Mouse (Mus musculus) stomach, embryonic 14.5 days (tissue): ENCODE results near the gene Tmem150b. TPM values are rescaled to one million over a fixed set of nuclear protein-coding genes. Genes with fewer than 3 reads are reported as not detected.

Experiments
- ATAC-seq: fragments of 200-750 bp; cut with Nextera tagmentation; 2 replicates; pipeline ENCODE4 v1.8.0; 2017; ENCODE audit warnings: low read depth, moderate TSS enrichment; ENCODE audit not compliant: insufficient number of reproducible peaks, insufficient read depth, low FRiP score
- H3K27ac ChIP-seq: fragments of 300-500 bp; sonication (generic); 2 replicates; pipeline ENCODE4 v1.5.1; 2014; ENCODE audit warnings: mild to moderate bottlenecking, low read length, moderate library complexity, mixed read lengths
- H3K27me3 ChIP-seq: fragments of 300-500 bp; sonication (generic); 2 replicates; pipeline ENCODE4 v1.6.1; 2014; ENCODE audit warnings: low read length, control low read depth, mixed read lengths; ENCODE audit not compliant: control insufficient read depth, insufficient read depth
- H3K36me3 ChIP-seq: fragments of 300-500 bp; sonication (generic); 2 replicates; pipeline ENCODE4 v1.6.1; 2014; ENCODE audit warnings: mild to moderate bottlenecking, control low read depth, low read length, moderate library complexity, mixed read lengths; ENCODE audit not compliant: control insufficient read depth, insufficient read depth
- H3K4me1 ChIP-seq: fragments of 300-500 bp; sonication (generic); 2 replicates; pipeline ENCODE4 v1.6.1; 2014; ENCODE audit warnings: low read length, control low read depth, mixed read lengths; ENCODE audit not compliant: control insufficient read depth, insufficient read depth
- H3K4me2 ChIP-seq: fragments of 300-500 bp; sonication (generic); replicated peaks from 2 replicates; pipeline ENCODE4 v1.6.1; 2014; ENCODE audit warnings: low read depth, low read length, control low read depth
- H3K4me3 ChIP-seq: fragments of 300-500 bp; sonication (generic); 2 replicates; pipeline ENCODE4 v1.5.1; 2014; ENCODE audit warnings: low read depth, low read length, control low read depth
- H3K9ac ChIP-seq: fragments of 300-500 bp; sonication (generic); replicated peaks from 2 replicates; pipeline ENCODE4 v1.6.1; 2014; ENCODE audit warnings: low read depth, mild to moderate bottlenecking, control low read depth, low read length, moderate library complexity, mixed read lengths
- H3K9me3 ChIP-seq: fragments of 300-500 bp; sonication (generic); 2 replicates; pipeline ENCODE4 v1.6.1; 2016; ENCODE audit warnings: low read depth, low read length, control low read depth; ENCODE audit not compliant: control insufficient read depth
- WGBS: fragments of 180-500 bp; shearing (Covaris S2); extraction: QIAGEN DNeasy Blood & Tissue Kit; methylation state at CpG from one replicate; pipeline ENCODE4 v1.1.7; 2014; 5-methylcytosine and 5-hydroxymethylcytosine counted together
- polyA plus RNA-seq: library from polyadenylated mRNA; unstranded; fragments of >200 nt; fragmentation: Nextera tagmentation; extraction: Ambion mirVana; gene quantifications from 2 replicates; pipeline ENCODE4 v1.2.1, GENCODE M21; 2014

The Tmem150b gene
- polyA plus RNA-seq, 1 experiment from 2014 or later: 0.36 TPM

DNA sequence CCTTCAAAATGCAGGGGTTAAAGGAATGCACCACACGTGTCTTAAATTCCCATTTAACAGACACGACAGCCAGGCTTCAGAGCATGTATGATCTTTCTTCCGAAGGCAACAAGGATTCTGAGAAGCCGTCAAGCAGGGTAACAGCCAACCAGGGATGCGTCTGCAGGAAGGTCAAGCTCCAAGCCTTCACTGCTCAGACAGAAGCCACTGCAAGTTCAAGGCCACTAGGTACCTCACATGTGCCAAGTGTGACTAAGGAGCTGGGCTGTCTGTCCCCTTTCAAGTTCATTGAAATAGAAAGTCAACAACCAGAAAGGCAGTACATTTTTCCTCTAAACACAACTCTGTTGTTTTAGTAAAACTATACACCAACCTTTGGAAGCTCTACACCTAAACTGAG is 58.2 kb downstream of the Tmem150b start:
- peaks cover 28% of the 10 kb centered on the region for H3K36me3 ChIP-seq
- H3K9me3 ChIP-seq: no peaks in the 10 kb centered on the region
- no peak for ATAC-seq
- H3K27ac ChIP-seq: no peak overlapping the region
- no peaks in the 10 kb centered on the region for H3K4me1 ChIP-seq
- no peak overlapping the region for H3K4me3 ChIP-seq
- H3K9ac ChIP-seq: no peak overlapping the region
- 96% methylated on average over 5 of the region's 5 CpGs for WGBS
- H3K4me2 ChIP-seq: no peak overlapping the region
- no peaks in the 10 kb centered on the region for H3K27me3 ChIP-seq

DNA sequence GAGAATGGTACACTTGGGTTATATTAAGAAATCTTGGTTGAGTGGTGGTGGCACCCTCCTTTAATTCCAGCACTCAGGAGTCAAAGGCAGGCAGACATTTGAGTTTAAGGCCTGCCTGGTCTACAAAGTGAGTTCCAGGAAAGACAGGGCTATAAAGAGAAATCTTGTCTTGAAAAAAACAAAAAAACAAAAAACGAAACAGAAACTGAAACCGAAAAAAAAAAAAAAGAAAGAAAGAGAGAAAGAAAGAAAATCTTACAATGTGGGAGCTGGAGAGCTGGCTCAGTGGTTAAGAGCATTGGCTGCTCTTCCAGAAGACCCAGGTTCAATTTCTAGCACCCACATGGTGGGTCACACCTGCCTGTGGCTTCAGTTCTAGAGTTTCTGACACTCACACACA is 61.3 kb downstream of the Tmem150b start:
- Histone ChIP-seq H3K9me3 (no peaks in the 10 kb centered on the region), H3K4me3 (no peak overlapping the region), H3K27ac (no peak overlapping the region), H3K4me2 (no peak overlapping the region), H3K4me1 (peaks cover 6% of the 10 kb centered on the region; the same call in 1 of the 2 replicates), H3K36me3 (peaks cover 18% of the 10 kb centered on the region), H3K27me3 (no peaks in the 10 kb centered on the region), H3K9ac (no peak overlapping the region)
- no peak for ATAC-seq
- WGBS: 92% methylated on average over 2 of the region's 2 CpGs

DNA sequence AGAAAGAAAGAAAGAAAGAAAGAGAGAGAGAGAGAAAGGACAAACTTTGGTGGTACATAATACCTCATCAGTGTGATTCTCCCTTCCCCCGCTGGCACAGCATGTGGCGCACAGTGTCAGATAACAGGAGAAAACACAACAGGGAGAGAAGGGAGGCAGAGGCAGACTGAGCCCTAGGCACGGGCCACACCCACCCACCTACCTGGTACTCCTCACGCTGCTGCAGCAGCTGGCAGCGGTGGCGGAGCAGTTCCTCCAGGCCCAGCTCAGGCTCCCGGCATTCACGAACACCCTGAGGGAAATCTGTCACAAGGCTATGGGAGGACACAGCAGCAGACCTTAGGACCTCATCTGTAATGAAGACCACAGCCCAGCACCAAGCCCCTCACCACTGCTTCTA is 61.9 kb downstream of the Tmem150b start:
- Histone ChIP-seq H3K27ac (no peak overlapping the region), H3K4me2 (no peak overlapping the region), H3K9me3 (no peaks in the 10 kb centered on the region), H3K4me3 (no peak overlapping the region), H3K9ac (no peak overlapping the region), H3K4me1 (peaks cover 6% of the 10 kb centered on the region; the same call in 1 of the 2 replicates), H3K27me3 (no peaks in the 10 kb centered on the region), H3K36me3 (peaks cover 18% of the 10 kb centered on the region)
- no peak for ATAC-seq
- 72% methylated on average over 8 of the region's 8 CpGs for WGBS

- 46% methylated on average over 3 of the region's 3 CpGs for WGBS
Observed at GRCm38 (mm10) chr7:4659911-4660443, 65.1 kb downstream of the Tmem150b start.

GRCm38 (mm10) chr7:4658912-4659551 is 66.0 kb downstream of the Tmem150b start, which contains the start of gene Ppp6r1:
Gene Ppp6r1 (minus strand): TSS chr7:4659019.
- peaks cover 4% of the 10 kb centered on the region; the same call in 1 of the 2 replicates for H3K36me3 ChIP-seq
- peak; percentile 97 for ATAC-seq
- WGBS: under 1% methylated on average over 54 of the region's 54 CpGs
- H3K9me3 ChIP-seq: no peaks in the 10 kb centered on the region
- H3K27me3 ChIP-seq: no peaks in the 10 kb centered on the region
- H3K27ac ChIP-seq: peak within 1 kb of the TSS; percentile 96
- H3K4me1 ChIP-seq: peaks cover 28% of the 10 kb centered on the region
- peak within 1 kb of the TSS; percentile 85 for H3K4me3 ChIP-seq
- peak within 1 kb of the TSS; percentile 83 for H3K4me2 ChIP-seq
- peak within 1 kb of the TSS; percentile 88 for H3K9ac ChIP-seq

More at GRCm38 (mm10) chr7:4659911-4660443, 65.1 kb downstream of the Tmem150b start:
- Histone ChIP-seq H3K9ac (peak overlapping the region; percentile 88), H3K27ac (peak overlapping the region; percentile 96), H3K4me2 (peak overlapping the region; percentile 83), H3K27me3 (no peaks in the 10 kb centered on the region), H3K36me3 (peaks cover 9% of the 10 kb centered on the region), H3K4me3 (peak overlapping the region; percentile 85), H3K4me1 (peaks cover 28% of the 10 kb centered on the region), H3K9me3 (no peaks in the 10 kb centered on the region)
- ATAC-seq: no peak

GRCm38 (mm10) chr7:4658128-4658907 is 66.7 kb downstream of the Tmem150b start:
- H3K27ac ChIP-seq: peak overlapping the region; percentile 96
- H3K36me3 ChIP-seq: peaks cover 4% of the 10 kb centered on the region; the same call in 1 of the 2 replicates
- peaks cover 28% of the 10 kb centered on the region for H3K4me1 ChIP-seq
- peak overlapping the region; percentile 85 for H3K4me3 ChIP-seq
- no peaks in the 10 kb centered on the region for H3K9me3 ChIP-seq
- WGBS: under 1% methylated on average over 74 of the region's 78 CpGs
- peak overlapping the region; percentile 88 for H3K9ac ChIP-seq
- peak overlapping the region; percentile 69 for H3K4me2 ChIP-seq
- H3K27me3 ChIP-seq: no peaks in the 10 kb centered on the region
- ATAC-seq: peak; percentile 51

DNA sequence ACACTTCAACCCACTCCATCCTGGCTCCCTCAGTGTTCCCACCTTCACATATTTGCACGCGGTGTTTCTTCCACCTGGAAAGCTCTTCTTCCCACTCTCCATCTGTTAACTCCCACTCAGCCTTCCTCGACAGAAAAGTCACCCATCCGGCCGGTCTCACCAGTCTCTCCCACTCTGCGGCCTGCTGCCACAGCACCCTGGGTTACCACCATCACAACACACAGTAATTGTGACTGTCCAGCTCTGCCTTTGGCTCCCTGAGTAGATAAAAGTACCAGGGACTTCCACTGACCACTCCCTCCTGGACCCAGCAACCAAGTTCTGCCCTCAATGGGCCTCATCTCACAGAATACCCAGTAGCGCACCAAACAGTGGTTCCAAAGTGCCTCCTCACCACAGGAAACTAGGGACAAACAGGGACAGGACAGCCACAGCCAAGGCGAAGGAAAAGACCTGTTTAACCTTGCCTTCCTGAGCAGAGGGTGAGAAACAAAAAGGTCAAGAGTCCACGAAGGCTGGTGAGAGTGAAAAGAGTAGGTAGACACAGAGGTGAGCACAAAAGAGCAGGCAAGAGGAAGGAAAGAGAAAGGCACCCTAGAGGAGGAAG is 67.4 kb downstream of the Tmem150b start:
- Histone ChIP-seq H3K4me1 (peaks cover 28% of the 10 kb centered on the region), H3K27me3 (no peaks in the 10 kb centered on the region), H3K9ac (peak overlapping the region; percentile 88), H3K9me3 (no peaks in the 10 kb centered on the region), H3K4me3 (peak overlapping the region; percentile 85), H3K27ac (no peak overlapping the region; the same call in 1 of the 2 replicates), H3K36me3 (peaks cover 3% of the 10 kb centered on the region; the same call in 1 of the 2 replicates), H3K4me2 (peak overlapping the region; percentile 69)
- ATAC-seq: no peak
- WGBS: 36% methylated on average over 9 of the region's 9 CpGs
